Comparison of ENCODE assay signal across 8 mouse cellular contexts in genomic region chr4:46611181-46611580, GRCm38 (mm10). TPM values are rescaled to one million over a fixed set of nuclear protein-coding genes. Genes with fewer than 3 reads are reported as not detected.
DNase-seq lines count a peak whose midpoint lies in the region; ATAC-seq and TF ChIP-seq lines count a peak whose summit lies in the region.

No protein-coding gene starts in this region.

- no peaks in the 10 kb centered on the region for H3K9me3 ChIP-seq in lung, embryonic 14.5 days (ENCODE audit: low read depth, low read length)

- DNase-seq in ES-CJ7 (ENCODE audit: low read depth, low spot score): peak; percentile 85
- DNase-seq in brain, embryonic 18.5 days (ENCODE audit: low read depth, low spot score): peak; percentile 64
- peak; percentile 69 for DNase-seq in fibroblast of lung, adult 2 months (ENCODE audit: low read depth)
- DNase-seq in heart, postnatal 14 days: peak; percentile 80 to 91
- DNase-seq in kidney, postnatal 4 days: peak; percentile 90
- peak; percentile 96 for DNase-seq in lung, embryonic 14.5 days
- DNase-seq in ovary, postnatal 36 days (ENCODE audit: low spot score): peak; percentile 62
- DNase-seq in thymus, postnatal 14 days: peak; percentile 86

- H3K27ac ChIP-seq in lung, embryonic 14.5 days (ENCODE audit: low read depth): no peak overlapping the region

- H3K36me3 ChIP-seq in lung, embryonic 14.5 days (ENCODE audit: insufficient read depth): no peaks in the 10 kb centered on the region

- no peak overlapping the region for H3K9ac ChIP-seq in lung, embryonic 14.5 days

- peak; percentile 99 for TF ChIP-seq CTCF in lung, embryonic 14.5 days (IDR thresholded peaks at IDR 0.05; ENCODE audit: low read depth)

- no peak overlapping the region for H3K4me2 ChIP-seq in lung, embryonic 14.5 days

- WGBS in lung, embryonic 14.5 days: 2% methylated on average over 4 of the region's 4 CpGs

- ATAC-seq in lung, embryonic 14.5 days (ENCODE audit: insufficient read depth): peak; percentile 60; the same call in 1 of the 2 replicates

- H3K4me1 ChIP-seq in lung, embryonic 14.5 days (ENCODE audit: insufficient read depth): no peaks in the 10 kb centered on the region

- no peaks in the 10 kb centered on the region for H3K27me3 ChIP-seq in lung, embryonic 14.5 days (ENCODE audit: insufficient read depth, low read length)

- intact Hi-C loops in heart, postnatal 14 days (cut with DNase I): loop anchor here (1.0 kb wide), 2 partner anchors 46 to 426 kb away; no protein-coding TSS in a partner anchor

- H3K4me3 ChIP-seq in lung, embryonic 14.5 days (ENCODE audit: low read depth, low read length): no peak overlapping the region

RNA-seq across cellular contexts. Expression of gene Coro2a, which starts 9.2 kb away (rescaled TPM):
- total RNA-seq in heart, postnatal 14 days (2021): 1 to 10 TPM in 1 of 2 experiments, under 1 TPM in 1; 0.54 to 1.2 TPM
- 2.6 and 3.3 TPM in 2 replicates for polyA plus RNA-seq in lung, embryonic 14.5 days (2014; fragmentation: Nextera tagmentation; extraction: Ambion mirVana)

RNA-seq across cellular contexts. Expression of gene Tbc1d2, which starts 38.8 kb away (rescaled TPM):
- total RNA-seq in heart, postnatal 14 days (2021): 1 to 10 TPM; 1.4 to 1.6 TPM
- 3.2 and 3.5 TPM in 2 replicates for polyA plus RNA-seq in lung, embryonic 14.5 days (2014; fragmentation: Nextera tagmentation; extraction: Ambion mirVana)
